Mouse (Mus musculus): Measurements from ENCODE around the gene Gnptab.
A peak's percentile ranks its signal among the peaks of the same experiment; 100 is the strongest.
"Not testable (repeated sequence)": the region's sequence is repeated elsewhere in the genome, so short reads cannot be mapped to it uniquely, and the experiment has no call there.

The Gnptab gene

DNA sequence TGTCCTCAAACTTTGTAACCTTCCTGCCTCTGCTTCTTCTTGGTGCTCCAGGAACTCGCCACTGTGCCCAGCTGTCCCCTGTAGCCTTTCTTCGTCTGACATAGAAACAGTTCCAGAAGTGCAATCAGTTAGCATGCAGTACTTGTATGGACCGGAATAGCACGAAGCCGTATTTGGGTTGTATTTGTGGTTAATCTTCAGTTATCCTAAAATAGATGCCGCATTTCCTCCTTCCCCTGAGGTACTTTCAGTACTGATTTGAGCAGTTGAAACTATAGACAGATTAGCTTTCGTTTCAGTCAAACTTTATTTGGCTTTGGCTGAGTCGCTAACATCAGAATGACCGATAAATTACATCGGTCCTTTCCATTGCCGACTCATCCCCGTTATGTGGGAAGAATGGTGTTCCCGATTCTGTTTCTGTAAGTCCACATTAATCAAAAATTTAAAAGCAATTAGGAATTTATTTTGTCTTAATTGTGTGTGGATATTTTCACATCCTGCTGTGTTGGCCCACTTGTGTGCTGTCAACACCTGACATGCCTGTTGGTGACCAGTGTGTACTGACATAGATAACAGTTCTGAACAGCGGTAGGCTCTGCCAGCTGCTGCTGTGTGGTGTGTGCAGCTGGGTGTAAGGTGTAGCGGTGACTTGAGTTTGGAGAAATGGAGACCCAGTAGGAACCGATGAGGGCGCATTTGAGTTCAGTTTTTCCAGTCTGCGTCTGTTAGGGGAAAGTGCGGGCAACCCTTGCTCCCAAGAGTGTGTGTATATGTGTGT is 41.9 kb downstream of the Gnptab start:
- no peak for DNase-seq

DNA sequence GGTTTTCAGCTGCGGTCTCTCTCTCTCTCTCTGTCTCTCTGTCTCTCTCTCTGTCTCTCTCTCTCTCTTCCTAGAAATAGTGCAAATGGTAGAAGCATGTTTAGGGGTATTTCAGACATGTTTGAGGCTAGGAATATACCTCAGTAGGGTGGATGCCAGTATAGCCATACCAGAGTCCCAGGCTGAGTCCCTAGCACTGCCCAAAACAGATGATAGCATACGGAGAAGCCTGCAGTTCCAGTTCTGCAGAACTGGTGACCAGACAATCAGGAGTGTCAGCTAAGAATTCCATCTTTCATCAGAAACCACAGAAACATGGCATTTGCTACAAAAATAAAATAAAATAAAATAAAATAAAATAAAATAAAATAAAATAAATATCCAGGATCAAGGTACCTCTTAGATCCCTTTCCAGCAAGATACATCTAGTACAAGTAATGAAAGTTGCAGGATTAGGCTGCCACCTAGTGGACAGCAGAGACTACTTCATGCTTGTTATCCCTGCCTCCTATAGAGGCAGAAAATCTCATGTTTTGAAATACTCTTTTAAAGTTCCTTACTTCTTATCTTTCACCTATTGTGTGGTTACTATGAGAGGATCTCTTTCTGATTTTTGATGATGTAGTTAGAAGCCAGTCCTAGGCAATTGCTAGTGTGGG is 47.4 kb downstream of the Gnptab start:
- DNase-seq, result peak; percentile 25

DNA sequence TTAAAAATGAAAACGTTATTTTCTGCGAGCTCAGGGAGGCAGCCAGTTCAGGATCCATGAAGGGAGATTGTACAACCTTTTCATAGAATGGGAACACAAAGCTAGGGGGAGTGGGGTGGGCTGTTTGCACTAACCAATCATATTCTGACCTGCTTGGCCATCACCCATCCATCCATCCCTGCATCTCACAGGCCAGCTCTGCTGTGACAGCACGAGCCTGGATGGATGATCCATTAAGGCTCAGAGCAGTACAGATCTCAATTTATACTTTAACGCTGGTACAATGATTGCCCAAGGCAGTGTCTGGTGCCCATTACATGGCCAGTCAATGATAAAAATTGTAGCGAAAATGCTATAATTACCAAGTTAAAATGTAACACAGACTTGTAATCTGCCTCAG is 48.0 kb downstream of the Gnptab start:
- DNase-seq, result no peak

DNA sequence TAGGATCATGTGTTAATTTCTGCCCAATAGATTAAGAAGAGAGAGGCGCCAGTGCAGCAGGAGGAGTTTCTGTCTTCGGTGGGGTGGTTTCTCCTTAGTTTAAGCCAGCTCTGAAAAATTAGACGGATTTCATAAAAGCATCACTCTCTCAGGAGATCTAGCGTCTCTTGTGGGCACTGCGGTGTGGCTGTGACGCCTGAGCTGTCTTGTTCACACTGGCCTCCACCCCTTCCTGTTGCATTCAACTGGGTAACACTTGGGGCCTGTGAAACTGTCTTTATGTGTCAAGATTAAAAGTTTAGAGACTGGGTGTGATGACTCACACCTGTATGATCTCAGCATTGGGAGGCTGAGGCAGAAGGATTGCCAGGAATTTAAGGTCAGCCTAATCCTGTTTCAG is 49.1 kb downstream of the Gnptab start:
- no peak for DNase-seq

DNA sequence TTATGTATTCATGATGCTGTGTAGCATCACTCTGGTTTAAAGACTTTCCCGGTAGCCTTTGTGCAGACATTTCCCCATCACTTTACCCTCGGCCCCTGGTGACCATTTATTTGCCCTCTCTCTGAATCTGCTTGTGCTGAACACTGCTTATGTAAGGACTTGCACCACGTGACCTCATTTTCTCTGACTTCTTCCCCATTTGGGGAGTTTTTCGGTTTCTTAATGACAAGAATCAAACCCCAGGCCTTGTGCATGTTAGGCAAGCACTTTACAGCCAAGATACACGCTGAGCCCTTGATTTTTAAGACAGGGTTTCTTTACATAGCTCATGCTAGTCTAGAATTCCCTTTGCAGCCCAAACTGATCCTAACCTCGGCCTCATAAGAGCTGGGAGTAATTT is 62.3 kb downstream of the Gnptab start:
- no peak for DNase-seq

DNA sequence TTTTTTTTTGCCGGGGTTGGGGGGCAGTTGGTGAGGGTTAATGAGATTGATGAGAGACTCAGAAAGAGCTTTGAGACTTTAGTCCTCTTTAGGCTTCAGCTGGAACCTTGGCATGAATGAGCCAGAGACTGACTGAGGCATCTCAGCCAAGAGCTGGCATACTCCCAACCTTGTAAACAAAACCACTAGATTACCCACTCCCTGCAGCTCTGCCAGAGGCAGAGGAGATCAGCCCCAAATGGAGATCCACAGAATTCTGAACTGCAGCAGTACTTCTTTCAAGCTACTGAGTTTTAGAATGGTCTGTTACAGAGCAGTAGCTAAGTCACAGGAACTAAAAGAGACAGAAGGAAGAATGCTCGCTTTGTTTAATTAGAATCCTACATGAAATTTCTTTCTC is 72.3 kb downstream of the Gnptab start:
- DNase-seq, result peak; percentile 15

DNA sequence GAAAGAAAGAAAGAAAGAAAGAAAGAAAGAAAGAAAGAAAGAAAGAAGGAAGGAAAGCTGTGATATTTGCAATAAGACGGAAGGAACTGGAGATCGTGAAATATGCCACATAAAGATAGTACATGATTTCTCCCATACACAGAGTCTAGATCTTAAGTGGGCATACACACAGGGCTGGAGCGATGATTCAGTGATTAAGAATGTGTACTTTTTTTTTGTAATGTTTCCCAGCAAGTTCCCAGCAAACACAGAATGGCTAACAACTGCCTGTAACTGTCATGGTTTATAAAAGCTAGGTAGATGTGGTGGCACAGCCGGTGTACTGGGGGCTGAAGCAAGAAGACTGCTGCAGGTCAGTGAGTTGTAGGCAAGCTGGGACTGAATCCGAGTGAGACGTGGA is 73.1 kb downstream of the Gnptab start:
- no peak for DNase-seq

DNA sequence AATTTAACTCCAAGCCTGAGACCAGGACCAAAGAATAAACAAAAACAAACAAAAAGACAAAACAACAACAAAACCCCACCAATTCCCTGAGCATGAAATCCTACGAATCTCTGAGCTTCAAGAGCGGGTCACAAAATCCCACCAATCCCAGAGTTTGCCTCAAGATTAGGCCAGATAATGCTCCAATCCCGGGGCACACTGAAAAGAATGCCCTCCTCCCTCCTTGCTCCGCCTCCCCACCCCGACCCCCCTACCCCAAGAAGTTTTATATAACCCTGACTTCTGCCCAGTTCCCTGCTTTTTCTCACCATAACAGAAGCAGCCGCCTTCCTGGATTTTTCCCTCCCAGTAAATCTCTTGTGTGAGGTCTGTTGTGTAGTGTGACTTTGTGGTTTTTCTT is 78.9 kb downstream of the Gnptab start:
- DNase-seq, result no peak

DNA sequence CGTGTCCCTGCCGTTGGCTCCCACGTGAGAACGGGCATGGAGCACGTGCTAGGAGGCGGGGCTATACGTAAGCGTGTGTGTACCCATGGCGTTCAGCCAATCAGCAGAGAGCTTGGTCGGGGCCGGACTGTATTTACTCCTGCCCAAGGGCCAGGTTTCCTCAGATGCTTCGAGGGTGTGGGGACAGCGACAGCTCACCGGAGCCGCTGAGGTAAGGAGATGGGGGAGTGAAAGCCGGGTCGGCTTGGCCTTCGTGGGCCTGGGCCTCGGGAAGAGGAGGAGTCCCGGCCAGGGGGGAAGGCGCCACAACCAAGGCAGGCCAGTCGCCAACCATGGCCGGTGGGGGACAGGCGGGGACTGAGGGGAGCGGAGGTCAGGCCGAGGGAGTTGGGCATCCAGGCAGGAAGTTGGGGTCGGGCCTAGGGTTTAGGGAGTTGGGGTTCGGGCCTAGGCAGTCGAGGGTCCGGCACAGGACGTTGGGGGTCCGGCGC is 80.6 kb downstream of the Gnptab start, which contains the start of gene Sycp3:
Gene Sycp3 (plus strand): TSS at position 68 of the 491 bp plus-strand sequence.
- no peak for DNase-seq

DNA sequence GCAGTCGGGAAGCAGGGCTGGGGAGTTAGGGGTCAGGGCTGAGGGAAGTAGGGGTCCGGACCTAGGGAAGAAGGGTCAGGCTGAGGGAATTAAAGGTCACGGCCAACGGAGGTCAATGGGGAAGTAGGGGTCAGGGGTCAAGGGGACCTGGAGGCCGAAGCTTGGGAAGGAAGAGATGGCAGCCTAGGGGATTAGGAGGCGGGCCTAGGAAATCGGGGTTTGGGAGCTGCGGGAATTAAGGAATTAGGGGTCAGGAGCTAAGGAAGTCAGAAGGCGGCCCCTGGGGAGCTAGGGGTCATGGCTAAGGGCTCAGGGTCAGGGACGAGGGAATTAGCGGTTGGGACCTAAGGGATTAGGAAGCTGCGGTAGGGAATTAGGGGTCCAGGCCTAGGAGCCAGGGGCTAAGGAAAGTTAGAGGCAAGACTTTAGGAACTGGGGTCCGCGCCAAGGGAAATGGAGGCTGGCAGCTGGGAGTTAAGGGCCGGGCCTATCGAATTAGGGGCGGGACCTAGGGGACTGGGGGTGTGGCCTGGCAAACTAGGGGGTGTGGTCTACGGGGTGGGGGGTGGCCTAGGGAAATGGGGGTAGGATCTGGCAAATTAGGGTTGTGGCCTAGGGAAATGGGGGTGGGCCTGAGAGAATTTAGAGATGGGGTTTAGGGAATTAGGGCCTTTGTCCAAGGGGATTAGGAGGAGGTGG is 81.3 kb downstream of the Gnptab start:
- no peak for DNase-seq

DNA sequence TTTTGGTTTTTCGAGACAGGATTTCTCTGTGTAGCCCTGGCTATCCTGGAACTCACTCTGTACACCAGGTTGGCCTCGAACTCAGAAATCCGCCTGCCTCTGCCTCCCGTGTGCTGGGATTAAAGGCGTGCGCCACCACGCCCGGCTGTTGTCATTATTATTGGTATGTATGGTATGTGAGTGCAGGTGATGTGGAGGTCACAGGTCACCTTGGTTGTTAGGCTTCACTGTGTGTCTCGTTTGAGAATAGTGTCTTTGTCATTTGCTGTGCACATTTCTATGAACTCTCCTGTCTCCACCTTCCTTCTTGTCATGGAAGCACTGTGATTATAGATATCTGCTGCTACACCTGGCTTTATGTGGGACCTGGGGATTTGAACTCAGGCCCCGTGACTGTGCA is 103.9 kb downstream of the Gnptab start:
- not testable (repeated sequence) for DNase-seq

DNA sequence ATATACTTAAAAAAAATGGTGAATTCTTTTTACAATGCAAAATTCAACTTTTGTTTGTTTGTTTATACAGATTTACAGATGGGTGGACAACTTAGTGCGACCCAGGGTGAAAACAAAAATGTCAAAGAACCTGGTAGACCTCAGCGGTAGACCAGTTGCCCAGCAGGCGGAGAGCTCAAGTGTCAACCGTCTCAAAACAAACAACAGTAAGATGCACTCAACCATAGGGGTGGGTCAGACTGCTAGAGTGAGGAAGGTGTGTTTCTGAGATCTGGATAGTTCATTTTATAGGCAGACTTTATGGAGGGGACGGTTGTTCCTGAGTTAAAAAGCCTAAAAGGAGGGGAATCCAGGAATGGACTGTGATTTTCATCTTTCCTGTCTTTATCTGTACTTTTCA is 109.7 kb downstream of the Gnptab start:
- DNase-seq, result no peak

DNA sequence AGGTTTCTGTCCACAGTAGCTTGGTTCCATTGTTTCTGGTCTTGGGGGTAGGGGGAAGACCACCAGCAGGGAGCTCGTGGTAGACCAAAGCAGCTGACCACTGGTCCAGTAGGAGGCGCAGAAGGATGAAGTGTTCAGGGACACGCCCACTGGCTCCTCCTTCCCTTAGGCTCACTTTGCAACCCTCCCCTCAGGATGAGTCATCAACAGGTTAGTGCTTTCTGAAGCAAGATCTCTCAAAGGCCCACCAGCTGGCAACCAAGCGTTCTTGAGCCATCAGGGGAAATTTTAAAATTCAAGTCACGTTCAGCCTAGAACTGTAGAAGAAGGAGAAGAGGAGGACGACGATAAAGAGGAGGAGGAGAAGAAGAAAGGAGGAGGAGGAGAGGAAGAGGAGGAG is 112.7 kb downstream of the Gnptab start:
- DNase-seq, result no peak

DNA sequence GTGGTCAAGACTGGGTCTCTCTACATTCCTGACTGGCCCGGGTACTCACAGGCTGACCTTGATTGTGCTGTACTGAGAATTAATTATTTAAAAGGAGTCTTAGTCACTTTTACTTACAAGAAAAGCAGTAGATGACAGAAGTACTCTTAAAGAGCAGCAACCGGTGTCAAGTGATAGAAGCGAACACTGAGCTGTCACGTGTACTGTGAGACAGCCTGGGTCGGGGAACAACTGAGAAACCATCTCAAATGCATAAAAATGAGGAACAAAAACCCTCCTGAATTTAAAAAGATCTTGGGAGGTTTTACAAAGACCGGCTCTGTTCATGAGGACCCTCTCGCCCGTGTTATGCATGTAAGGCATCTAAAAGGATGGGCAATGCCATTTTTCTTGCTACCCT is 113.7 kb downstream of the Gnptab start:
- no peak for DNase-seq

DNA sequence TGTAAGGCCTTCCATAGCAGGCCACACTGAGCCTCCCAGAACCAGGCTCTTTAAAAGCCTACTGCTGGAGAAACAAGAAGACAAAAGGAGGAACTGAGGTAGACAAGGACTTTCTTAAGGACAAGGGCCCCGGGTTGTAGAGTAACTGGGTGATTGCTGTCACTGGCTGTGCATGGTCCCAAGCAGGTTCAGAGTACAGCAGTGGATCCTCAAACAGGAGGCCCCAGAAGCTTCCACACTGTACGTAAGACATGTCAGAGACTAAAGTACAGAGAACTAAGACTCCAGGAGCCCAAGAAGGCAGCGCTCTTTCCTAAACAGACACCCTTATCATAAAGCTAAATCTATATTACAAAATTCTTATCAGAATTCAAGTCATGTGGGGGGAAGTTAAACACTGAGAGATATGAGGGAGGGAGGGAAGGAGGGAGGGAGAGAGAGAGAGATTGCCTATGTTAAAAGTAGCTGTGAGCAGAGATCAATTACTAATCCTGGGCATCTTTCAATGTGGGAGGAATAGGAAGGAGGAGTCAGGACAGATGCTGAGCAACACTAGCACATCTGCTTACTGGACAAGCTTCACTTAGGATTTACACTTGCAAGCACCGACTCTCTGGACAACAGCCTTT is 116.1 kb downstream of the Gnptab start:
- DNase-seq, result no peak

All from right cerebral cortex, postnatal 25 days (tissue).